Mouse (Mus musculus) common myeloid progenitor, adult 5-6 weeks (primary cell): Measurements from ENCODE around the gene Mthfd1l. TPM values are rescaled to one million over a fixed set of nuclear protein-coding genes. Genes with fewer than 3 reads are reported as not detected.

Source experiments
- ATAC-seq: replicated peaks from 2 replicates; pipeline ENCODE4 v1.8.0; 2016; ENCODE audit warnings: low read depth, mild to moderate bottlenecking, moderate TSS enrichment, inconsistent platforms; ENCODE audit not compliant: poor library complexity, severe bottlenecking
- total RNA-seq: library from RNA; stranded (forward); fragments of 200-1000, 187-1606 nt; gene quantifications from 2 replicates; pipeline ENCODE4 v1.2.3, GENCODE M21; 2017

The Mthfd1l gene
- total RNA-seq, 1 experiment from 2014 or later, result 148 TPM

- no peak for ATAC-seq
Observed at GRCm38 (mm10) chr10:4036476-4036875, 63.6 kb downstream of the Mthfd1l start.

GRCm38 (mm10) chr10:4037066-4037465 is 64.1 kb downstream of the Mthfd1l start:
- ATAC-seq, result no peak

GRCm38 (mm10) chr10:4038576-4038975 is 65.7 kb downstream of the Mthfd1l start:
- no peak for ATAC-seq

- ATAC-seq, result peak; percentile 66; the same call in 1 of the 2 replicates
Observed at GRCm38 (mm10) chr10:4041691-4042090, 68.8 kb downstream of the Mthfd1l start.

- ATAC-seq, result no peak
Observed at GRCm38 (mm10) chr10:4044421-4044820, 71.5 kb downstream of the Mthfd1l start.

GRCm38 (mm10) chr10:4046496-4046895 is 73.6 kb downstream of the Mthfd1l start:
- no peak for ATAC-seq

GRCm38 (mm10) chr10:4047666-4048065 is 74.7 kb downstream of the Mthfd1l start:
- ATAC-seq, result no peak

- no peak for ATAC-seq
Observed at GRCm38 (mm10) chr10:4050236-4050635, 77.3 kb downstream of the Mthfd1l start.

- ATAC-seq, result no peak
Observed at GRCm38 (mm10) chr10:4052711-4053110, 79.8 kb downstream of the Mthfd1l start.

GRCm38 (mm10) chr10:4053278-4054061 is 80.6 kb downstream of the Mthfd1l start:
- ATAC-seq, result no peak

GRCm38 (mm10) chr10:4054589-4054988 is 81.7 kb downstream of the Mthfd1l start:
- ATAC-seq, result no peak

GRCm38 (mm10) chr10:4057397-4057796 is 84.5 kb downstream of the Mthfd1l start:
- ATAC-seq, result no peak

GRCm38 (mm10) chr10:4057832-4058231 is 84.9 kb downstream of the Mthfd1l start:
- ATAC-seq, result no peak

GRCm38 (mm10) chr10:4061071-4061987 is 88.4 kb downstream of the Mthfd1l start:
- no peak for ATAC-seq

- no peak for ATAC-seq
Observed at GRCm38 (mm10) chr10:4063537-4063936, 90.6 kb downstream of the Mthfd1l start.

GRCm38 (mm10) chr10:4065295-4066084 is 92.6 kb downstream of the Mthfd1l start:
- peak; percentile 74 for ATAC-seq

GRCm38 (mm10) chr10:4069258-4069826 is 96.4 kb downstream of the Mthfd1l start:
- no peak for ATAC-seq

- no peak for ATAC-seq
Observed at GRCm38 (mm10) chr10:4070061-4070460, 97.1 kb downstream of the Mthfd1l start.

- 0 out of 2 replicates have a peak, but pooled peaks have one; percentile 18 for ATAC-seq
Observed at GRCm38 (mm10) chr10:4071069-4071844, 98.3 kb downstream of the Mthfd1l start.
